Mouse (Mus musculus): ENCODE measurements at regions not wholly inside any gene's neighbourhood (a gene's known extent, or its start where the extent isn't known, plus 50 kb on each side); places are given as distances from the start of the nearest gene placed in this dataset.

DNA sequence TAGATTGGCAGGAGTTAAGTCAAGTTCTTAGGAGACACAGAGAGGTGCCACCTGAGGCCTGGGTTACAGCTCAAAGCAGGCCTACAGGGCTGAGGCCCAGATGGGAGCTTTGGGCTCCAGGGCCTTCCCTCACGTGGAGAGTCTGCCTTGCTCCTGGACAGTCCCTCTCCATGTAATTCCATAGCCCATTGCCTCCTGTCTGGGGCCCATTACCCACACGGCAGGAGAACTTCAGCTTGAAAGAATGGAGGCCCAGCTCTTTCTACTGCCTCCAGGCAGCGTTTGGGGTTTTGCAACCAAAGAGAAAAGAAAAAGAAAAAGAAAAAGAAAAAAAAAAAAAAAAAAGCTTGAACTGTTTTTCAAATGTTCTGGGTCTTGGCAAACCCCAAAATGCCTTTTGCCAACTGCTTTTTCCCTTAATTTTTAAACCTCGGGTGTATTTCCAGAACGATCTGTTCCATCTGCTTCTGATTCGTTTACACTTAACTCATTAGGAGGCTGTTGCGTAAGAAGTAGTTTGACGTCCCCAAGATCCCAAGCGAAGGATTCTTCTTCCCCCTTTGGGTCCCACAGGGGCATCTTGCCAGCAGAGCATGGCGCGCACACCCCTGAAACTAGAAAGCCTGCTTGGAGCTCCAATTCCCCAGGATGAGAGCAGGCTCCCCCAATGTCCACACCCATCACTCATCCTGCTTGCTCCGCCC, 165.4 kb upstream of the Zfp703 start:
- Histone ChIP-seq H3K4me2 (replicated peaks; ENCODE audit: low read depth, low read length, severe bottlenecking) (no peak overlapping the region), H3K9ac (ENCODE audit: low read depth, low read length, severe bottlenecking) (no peak overlapping the region), H3K27me3 (ENCODE audit: control insufficient read depth, insufficient read depth, low read length) (no peaks in the 10 kb centered on the region), H3K4me3 (replicated peaks; ENCODE audit: low read length) (no peak overlapping the region), H3K9me3 (ENCODE audit: control insufficient read depth, low read length) (no peaks in the 10 kb centered on the region), H3K27ac (replicated peaks; ENCODE audit: low read depth, low read length) (no peak overlapping the region), H3K4me1 (ENCODE audit: control insufficient read depth, insufficient read depth, low read length) (peaks cover 16% of the 10 kb centered on the region), H3K36me3 (ENCODE audit: control insufficient read depth, insufficient read depth, low read length) (no peaks in the 10 kb centered on the region)
- ATAC-seq (ENCODE audit: low FRiP score, low read depth): no peak
- WGBS: 55% methylated on average over 12 of the region's 12 CpGs
- DNase-seq (ENCODE audit: low spot score): no peak
- TF ChIP-seq POLR2A (IDR thresholded peaks at IDR 0.05; ENCODE audit: borderline replicate concordance, extremely low read depth, insufficient read depth, insufficient read length): no peak

DNA sequence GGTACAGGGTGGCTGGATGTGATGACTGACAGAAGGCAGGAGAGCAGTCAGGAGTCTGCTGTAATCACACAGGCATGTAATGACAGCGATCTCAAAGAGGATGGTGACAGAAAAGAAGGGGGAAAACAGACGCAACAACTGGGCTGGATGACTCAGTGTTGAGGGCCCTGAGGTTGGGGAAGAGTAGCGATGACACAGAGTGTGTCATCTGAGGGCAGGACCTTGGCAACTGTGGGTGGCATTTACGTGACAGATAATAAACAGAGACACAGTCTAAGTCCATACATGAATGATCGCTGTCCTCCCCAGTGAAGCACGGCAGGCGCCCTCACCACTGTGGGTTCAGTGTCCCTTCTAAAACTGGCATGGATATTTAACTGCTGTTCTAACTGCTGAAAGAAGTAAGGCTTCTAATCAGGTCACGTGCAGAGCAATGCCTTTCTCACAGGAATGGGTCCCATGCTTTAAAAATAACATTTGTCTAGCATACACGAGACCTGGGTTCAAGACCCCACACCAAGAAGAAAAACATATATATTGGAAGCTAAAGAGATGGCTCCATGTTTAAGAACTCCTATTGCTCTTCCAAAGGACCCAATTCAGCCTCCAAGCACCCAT, 163.8 kb upstream of the Zfp703 start:
- no peaks in the 10 kb centered on the region for H3K36me3 ChIP-seq (ENCODE audit: control insufficient read depth, insufficient read depth, low read length)
- H3K9me3 ChIP-seq (ENCODE audit: control insufficient read depth, low read length): no peaks in the 10 kb centered on the region
- ATAC-seq (ENCODE audit: low FRiP score, low read depth) (no peak), DNase-seq (ENCODE audit: low spot score) (no peak)
- H3K4me1 ChIP-seq (ENCODE audit: control insufficient read depth, insufficient read depth, low read length): peaks cover 5% of the 10 kb centered on the region
- TF ChIP-seq POLR2A (IDR thresholded peaks at IDR 0.05; ENCODE audit: borderline replicate concordance, extremely low read depth, insufficient read depth, insufficient read length): no peak
- H3K9ac ChIP-seq (ENCODE audit: low read depth, low read length, severe bottlenecking): no peak overlapping the region
- no peaks in the 10 kb centered on the region for H3K27me3 ChIP-seq (ENCODE audit: control insufficient read depth, insufficient read depth, low read length)
- 77% methylated on average over 9 of the region's 9 CpGs for WGBS
- H3K27ac ChIP-seq (replicated peaks; ENCODE audit: low read depth, low read length): no peak overlapping the region
- H3K4me2 ChIP-seq (replicated peaks; ENCODE audit: low read depth, low read length, severe bottlenecking): no peak overlapping the region
- no peak overlapping the region for H3K4me3 ChIP-seq (replicated peaks; ENCODE audit: low read length)

- no peak for DNase-seq (ENCODE audit: low spot score)
- TF ChIP-seq POLR2A (IDR thresholded peaks at IDR 0.05; ENCODE audit: borderline replicate concordance, extremely low read depth, insufficient read depth, insufficient read length): no peak
- no peak for ATAC-seq (ENCODE audit: low FRiP score, low read depth)
- Histone ChIP-seq H3K9me3 (ENCODE audit: control insufficient read depth, low read length) (no peaks in the 10 kb centered on the region), H3K4me1 (ENCODE audit: control insufficient read depth, insufficient read depth, low read length) (no peaks in the 10 kb centered on the region), H3K4me3 (replicated peaks; ENCODE audit: low read length) (no peak overlapping the region), H3K27me3 (ENCODE audit: control insufficient read depth, insufficient read depth, low read length) (no peaks in the 10 kb centered on the region), H3K9ac (ENCODE audit: low read depth, low read length, severe bottlenecking) (no peak overlapping the region), H3K27ac (replicated peaks; ENCODE audit: low read depth, low read length) (no peak overlapping the region), H3K4me2 (replicated peaks; ENCODE audit: low read depth, low read length, severe bottlenecking) (no peak overlapping the region), H3K36me3 (ENCODE audit: control insufficient read depth, insufficient read depth, low read length) (no peaks in the 10 kb centered on the region)
- WGBS: 59% methylated on average over 15 of the region's 15 CpGs
These were observed 162.0 kb upstream of the Zfp703 start for GRCm38 (mm10) chr8:26815020-26815584.

DNA sequence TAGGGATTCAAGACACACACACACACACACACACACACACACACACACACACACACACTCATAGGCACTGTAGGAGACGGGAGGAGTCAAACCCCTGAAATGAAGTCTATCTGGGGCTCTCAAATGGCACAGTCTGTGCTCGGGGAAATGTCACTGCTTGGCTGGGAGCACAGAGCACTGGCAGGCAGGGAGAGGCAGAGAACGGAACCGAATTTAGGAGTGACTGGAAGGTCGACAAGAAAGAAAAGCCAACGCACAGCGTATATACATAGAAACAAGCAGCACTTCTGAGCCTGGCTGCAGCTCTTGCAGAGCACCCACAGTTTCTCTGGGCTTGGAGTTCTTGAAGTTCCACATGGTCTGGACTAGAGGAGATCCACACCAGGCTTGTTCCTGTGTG, 160.1 kb upstream of the Zfp703 start:
- no peak for DNase-seq (ENCODE audit: low spot score)
- Histone ChIP-seq H3K9me3 (ENCODE audit: control insufficient read depth, low read length) (no peaks in the 10 kb centered on the region), H3K27ac (replicated peaks; ENCODE audit: low read depth, low read length) (no peak overlapping the region), H3K4me2 (replicated peaks; ENCODE audit: low read depth, low read length, severe bottlenecking) (no peak overlapping the region), H3K36me3 (ENCODE audit: control insufficient read depth, insufficient read depth, low read length) (no peaks in the 10 kb centered on the region), H3K9ac (ENCODE audit: low read depth, low read length, severe bottlenecking) (no peak overlapping the region), H3K4me1 (ENCODE audit: control insufficient read depth, insufficient read depth, low read length) (no peaks in the 10 kb centered on the region), H3K27me3 (ENCODE audit: control insufficient read depth, insufficient read depth, low read length) (no peaks in the 10 kb centered on the region), H3K4me3 (replicated peaks; ENCODE audit: low read length) (no peak overlapping the region)
- WGBS: 71% methylated on average over 7 of the region's 7 CpGs
- no peak for TF ChIP-seq POLR2A (IDR thresholded peaks at IDR 0.05; ENCODE audit: borderline replicate concordance, extremely low read depth, insufficient read depth, insufficient read length)
- no peak for ATAC-seq (ENCODE audit: low FRiP score, low read depth)

- no peak for DNase-seq (ENCODE audit: low spot score)
- WGBS: 71% methylated on average over 8 of the region's 8 CpGs
- Histone ChIP-seq H3K4me3 (replicated peaks; ENCODE audit: low read length) (no peak overlapping the region), H3K4me2 (replicated peaks; ENCODE audit: low read depth, low read length, severe bottlenecking) (no peak overlapping the region), H3K4me1 (ENCODE audit: control insufficient read depth, insufficient read depth, low read length) (peaks cover 17% of the 10 kb centered on the region), H3K27ac (replicated peaks; ENCODE audit: low read depth, low read length) (no peak overlapping the region), H3K27me3 (ENCODE audit: control insufficient read depth, insufficient read depth, low read length) (0 out of 2 replicates have a peak, but pooled peaks cover 6% of the 10 kb centered on the region), H3K36me3 (ENCODE audit: control insufficient read depth, insufficient read depth, low read length) (no peaks in the 10 kb centered on the region), H3K9ac (ENCODE audit: low read depth, low read length, severe bottlenecking) (no peak overlapping the region), H3K9me3 (ENCODE audit: control insufficient read depth, low read length) (no peaks in the 10 kb centered on the region)
- TF ChIP-seq POLR2A (IDR thresholded peaks at IDR 0.05; ENCODE audit: borderline replicate concordance, extremely low read depth, insufficient read depth, insufficient read length): no peak
- ATAC-seq (ENCODE audit: low FRiP score, low read depth): no peak
These were observed 152.8 kb upstream of the Zfp703 start for GRCm38 (mm10) chr8:26824189-26824941.
